Mouse (Mus musculus) cerebellum, adult 11 months (tissue): ENCODE measurements around the gene Gdpd1.
A peak's percentile ranks its signal among the peaks of the same experiment; 100 is the strongest.
"Not testable (repeated sequence)": the region's sequence is repeated elsewhere in the genome, so short reads cannot be mapped to it uniquely, and the experiment has no call there.

Experiments used
- DNase-seq: peaks from one replicate; pipeline ENCODE4 v3.0.0; 2022

Gene Gdpd1

DNA sequence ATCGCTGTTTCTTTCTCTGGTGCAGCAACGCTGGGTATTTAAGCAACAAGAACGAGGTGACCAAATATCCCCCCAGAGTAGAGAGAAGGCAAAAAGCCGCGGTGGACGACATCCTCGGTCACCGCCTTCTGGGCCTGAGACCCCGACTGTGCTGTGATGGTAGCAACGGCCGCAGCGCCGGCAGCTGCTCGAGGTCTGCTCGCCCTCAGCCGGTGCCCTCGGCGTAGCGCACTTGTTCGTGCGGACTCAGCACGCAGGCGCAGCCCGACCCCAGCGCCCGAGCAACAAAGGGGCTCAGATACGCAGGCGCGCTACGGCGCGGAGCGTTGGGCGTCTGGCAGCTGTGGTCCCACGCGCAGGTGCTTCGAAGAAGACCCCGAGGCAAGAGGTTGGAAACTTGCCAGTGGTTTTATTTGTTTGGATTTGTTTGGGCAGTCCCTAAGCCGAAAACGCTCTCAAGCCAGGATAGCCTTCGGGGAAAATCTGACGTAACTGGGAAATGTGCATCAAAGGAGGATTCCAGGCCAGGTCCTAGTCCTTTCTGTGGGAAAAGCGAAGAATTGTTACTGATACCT, at the start of gene Gdpd1:
Gene Gdpd1 (minus strand): TSS at position 197 of the 575 bp plus-strand sequence.
- peak; percentile 87 for DNase-seq

DNA sequence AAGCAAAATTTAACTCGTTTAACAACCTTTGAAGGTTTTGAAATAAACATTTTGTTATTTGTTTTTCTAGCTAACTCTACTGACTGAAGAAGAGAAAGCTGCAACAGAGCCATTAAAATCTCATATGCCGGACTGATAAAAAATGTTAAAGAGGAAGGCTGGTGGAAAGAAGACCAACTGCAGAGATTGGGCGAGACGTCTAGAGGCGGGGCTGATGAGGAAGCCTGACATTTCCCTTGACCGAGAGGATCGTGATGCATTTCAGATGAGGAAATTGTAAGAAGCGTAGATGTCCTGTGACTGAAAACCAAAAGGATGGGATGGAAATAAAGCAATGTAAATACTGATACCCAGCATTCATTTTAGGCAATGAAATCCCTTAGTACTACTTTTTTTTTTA, 48.0 kb upstream of the Gdpd1 start:
- DNase-seq = no peak

DNA sequence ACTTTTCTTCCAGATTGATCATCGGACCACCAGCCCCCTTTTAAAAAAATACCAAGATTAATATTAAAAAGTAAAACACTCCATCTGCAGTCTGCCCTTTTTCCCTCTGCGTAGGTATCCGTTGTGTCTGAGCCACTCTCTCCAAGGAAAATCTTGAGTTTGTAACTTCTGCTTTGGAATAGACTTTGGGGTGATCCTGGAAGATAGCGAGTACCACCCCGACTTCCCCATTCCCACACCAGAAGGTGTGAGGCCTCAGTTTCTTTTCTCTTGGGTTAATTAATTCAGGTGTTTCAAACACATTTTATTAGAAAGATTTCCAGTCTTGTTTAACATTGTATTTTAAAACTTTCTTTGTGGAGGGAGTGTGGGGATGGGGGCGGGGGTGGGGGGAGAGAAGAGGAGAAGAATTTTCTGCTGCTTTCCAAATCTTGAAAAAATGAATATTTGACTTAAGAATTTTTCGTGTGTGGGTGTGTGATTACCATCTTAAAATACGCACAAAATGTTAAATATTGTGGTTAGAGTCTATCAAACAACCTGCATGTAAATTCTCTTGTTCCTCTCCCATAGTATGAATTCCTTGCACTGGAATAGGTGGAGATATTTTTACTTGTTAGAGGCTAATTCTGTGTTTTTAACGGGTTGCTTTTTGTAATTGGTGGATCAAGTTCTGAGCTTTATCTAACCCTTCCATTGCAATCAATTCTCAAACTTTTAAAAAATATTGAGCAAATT, 36.5 kb upstream of the Gdpd1 start:
- DNase-seq = no peak

DNA sequence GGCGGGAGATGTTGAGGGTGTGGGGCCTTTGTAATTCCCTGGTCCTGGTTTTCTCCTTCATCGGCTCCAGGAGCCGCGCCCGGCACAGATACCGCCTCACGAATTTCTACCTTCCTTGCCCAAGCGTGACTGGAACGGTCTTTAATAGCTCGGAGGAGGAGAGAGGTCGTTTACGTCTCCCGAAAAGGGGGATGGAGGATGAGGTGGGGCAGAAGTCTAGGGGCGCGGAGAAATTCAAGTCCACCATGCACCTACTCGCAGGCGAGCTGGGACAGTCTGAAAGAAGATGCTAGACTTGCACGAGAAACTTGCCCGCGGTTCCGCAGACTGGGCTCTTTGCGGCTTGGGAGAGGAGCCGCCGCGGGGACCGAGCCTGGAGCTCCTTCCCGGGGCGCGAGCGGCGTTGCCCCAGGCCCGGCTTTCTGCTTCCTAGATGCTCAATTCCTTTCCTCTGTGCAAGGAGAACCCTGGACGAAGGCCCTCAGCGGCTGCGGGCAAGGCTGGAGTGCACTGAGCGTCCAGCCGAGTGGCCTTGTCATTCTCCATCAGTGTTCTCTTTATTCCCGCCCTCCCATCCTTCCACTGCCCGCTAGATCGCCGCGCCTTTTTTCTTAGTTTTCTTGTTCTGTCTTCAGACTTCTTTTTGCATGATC, 35.8 kb upstream of the Gdpd1 start:
- DNase-seq = peak; percentile 21

DNA sequence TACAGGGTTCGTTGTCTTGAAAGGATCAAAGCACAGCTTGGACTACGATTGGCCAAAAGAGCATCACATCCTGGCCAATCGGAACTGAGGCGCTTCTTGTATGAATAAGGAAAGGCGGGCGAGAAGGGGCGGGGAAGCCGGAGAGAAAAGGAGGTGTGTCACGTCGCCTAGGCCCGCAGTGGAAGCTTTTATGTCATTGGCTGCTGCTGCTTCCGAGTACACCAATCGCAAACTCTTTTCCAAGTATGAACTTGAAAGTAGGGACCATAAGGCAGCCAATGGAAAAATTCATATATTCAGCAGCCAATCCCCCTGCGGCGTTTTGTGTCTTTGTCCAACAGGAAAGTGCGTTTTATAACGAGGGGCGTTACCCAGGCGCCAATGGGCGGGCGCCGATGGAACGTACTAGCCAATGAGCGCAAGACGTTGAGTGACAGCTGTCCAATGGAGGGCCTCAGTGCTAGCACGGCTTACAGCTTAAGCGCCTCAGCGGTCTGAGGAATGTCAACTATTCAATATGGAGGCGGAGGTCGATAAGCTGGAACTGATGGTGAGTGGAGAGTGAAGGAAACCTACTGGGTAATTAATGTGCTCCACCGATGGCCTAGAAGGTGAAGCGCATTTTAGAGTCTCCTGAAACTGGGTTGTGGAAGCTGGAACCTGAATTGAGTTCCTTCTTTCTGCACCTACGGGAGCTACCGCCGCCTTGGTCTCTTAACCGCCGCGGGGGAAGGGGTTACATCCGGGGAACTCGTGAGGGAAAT, 35.1 kb upstream of the Gdpd1 start, which contains the start of gene Ska2:
Gene Ska2 (plus strand): TSS at position 480 of the 764 bp plus-strand sequence.
- peak; percentile 96 for DNase-seq

DNA sequence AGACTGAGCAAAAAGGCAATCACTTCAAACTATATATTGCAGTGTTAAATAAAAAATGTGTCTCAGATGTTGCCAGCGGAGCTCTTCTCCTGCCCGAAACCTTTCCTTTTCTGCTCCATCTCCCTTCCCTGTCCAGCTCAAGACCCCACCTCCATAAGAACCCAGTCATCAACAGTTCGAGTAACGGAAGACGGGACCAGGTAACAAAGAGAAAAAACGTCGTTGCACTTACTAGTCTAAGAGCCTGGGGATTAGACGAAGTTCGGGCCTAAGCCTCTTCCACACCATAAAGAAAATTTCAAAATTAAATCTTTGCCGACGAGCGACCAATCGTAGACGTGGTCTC, 34.5 kb upstream of the Gdpd1 start, which contains the start of gene Prr11:
Gene Prr11 (minus strand): TSS at position 300 of the 346 bp plus-strand sequence.
- DNase-seq = no peak

DNA sequence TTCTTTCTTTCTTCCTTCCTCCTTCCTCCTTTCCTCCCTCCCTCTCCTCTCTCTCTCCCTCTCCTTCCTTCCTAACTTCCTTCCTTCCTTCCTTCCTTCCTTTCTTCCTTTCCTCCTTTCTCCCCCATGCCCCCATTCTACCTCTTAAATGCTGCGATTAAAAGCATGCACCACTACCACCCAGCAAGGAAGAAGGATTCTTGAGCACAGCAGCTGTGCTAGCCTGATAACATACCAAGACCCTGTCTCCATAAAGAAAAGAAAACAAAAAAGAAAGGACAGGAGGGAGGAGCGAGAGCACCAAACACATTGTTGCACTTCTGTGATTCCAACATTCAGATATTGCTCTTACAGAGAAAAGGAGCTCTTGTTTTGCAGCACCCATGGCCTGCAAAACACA, 13.3 kb upstream of the Gdpd1 start:
- DNase-seq = no peak

DNA sequence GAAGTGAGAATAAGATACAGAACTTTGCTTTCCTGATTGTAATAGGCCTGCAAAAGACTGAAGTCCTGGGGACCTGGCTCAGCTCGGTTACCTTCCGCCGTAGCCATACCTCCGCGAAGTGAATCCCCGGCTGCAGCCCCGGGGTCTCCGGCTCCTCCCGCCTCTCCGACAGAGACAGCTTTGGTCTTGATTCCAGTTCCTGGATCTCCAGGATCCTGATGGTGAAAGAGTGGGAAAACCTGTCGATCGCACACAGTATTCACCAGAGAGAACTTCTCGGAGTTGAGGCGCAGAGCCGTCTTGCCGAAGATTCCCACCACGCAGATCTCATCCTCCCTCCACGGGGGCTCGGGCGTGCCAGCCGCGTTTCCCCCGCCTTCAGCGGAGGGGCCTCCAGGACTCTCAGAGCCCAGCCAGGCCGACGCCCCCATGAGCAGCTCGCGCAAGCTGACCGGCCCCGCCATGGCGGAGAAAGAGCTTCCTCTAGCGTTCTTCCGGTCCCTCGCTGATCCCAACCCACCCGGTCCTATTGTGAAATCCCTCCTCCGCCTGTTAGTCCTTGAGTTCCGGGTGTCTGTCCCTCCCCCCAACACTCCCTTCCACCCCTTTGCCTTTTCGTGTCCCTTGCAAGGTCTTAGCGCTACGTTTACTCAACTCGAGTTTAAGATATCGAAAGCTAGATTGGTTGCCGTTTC, 12.6 kb upstream of the Gdpd1 start, which contains the start of gene Smg8:
Gene Smg8 (minus strand): TSS at position 485 of the 695 bp plus-strand sequence.
- peak; percentile 75 for DNase-seq

DNA sequence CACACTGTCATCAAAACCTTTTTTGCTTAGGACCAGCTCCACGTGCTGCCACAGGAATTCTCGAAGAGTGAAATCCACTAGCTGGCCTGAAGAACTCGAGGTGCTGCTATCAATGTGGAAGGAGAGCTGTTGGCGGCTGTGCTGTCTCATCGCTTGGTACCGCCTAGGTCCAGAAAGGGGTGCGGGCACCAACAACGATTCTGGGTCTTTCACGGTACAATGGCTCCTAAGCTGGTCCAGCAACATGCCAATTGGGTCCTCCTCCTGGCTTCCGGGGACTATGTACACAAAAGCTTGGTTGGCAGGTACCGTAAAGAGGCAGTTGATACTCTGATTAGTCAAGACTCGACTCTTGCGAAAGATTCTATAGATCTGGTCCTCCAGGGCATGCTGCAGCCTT, 11.6 kb upstream of the Gdpd1 start:
- no peak for DNase-seq

DNA sequence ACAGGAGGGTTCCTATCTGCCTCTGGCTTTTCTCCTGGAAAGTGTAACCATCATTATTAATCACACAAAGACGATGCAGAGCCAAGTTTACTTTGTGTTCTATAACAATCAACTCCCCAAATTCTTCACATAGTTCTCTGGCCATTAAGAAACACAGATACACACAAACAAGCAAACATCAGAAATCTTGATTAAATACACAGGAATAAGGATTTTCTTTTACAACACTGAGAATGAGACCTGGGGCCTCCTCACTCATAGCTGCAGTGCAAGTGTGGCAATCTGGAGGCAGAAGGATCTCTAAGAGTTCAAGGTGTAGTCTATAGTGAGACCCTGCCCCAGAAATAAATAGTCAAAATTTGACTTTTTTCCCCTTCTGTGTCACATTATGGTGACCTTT, 9.8 kb upstream of the Gdpd1 start:
- no peak for DNase-seq

DNA sequence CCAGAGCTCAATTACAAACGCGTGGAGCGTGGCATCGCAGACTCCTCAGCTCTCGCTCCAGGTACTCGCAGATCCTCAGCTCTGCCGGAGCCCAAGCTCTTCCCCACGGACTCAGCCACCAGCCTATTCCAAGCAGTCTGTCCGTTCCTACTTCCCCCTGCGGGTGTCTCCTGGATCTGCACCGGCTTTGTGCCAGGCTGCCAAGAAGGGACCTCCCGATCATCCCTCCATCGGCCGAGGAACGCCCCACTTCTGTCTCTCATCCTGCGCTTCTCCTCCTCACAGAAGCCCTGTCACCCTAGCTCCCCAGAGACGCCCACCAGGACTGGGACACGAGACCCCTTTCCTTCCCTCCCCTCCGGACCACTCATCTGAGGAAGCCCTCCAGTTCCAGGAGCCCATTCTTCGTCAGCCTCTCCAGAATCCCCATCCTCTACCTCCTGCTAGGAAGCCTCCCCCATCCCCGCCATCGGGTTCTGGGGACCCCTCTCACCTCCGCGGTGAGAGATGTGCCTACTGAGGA, 458 bp downstream of the Gdpd1 start:
- DNase-seq = peak; percentile 72

DNA sequence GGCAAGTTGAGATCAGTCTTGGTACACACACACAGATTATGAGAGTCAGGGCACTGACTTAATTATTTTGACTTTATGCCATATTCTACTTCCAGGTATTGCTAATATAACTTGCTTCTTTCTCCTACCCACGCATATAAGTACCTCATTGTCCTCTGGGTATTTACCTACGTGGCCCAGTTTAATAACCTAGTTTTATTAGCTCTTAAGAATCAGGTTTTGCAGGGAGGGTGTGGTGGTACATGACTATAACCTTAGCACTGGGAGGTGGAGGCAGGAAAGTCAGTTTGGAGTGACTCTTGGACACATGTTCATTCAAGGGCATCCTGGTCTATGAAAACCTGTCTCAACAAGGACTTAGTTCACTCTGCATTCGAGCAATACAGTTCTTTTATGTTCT, 11.8 kb downstream of the Gdpd1 start:
- DNase-seq = no peak

DNA sequence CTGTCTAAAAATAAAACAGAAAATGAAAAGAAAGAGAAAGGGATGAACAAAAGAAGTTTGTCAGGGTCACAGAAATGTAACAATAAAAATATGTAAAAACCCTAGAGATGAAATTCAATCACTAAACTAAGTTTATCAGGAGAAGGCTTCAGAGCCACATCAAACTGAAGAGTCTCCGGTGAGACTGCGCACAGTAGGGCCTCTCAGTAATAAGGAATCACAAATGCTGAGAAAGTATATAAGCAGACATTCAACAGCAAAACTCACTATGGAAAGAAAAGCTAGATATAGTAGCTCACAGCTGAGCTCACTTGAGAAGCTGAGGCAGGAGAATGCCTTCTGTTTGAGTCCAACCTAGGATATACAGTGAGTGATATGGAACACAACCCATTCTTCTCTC, 13.5 kb downstream of the Gdpd1 start:
- DNase-seq = no peak

DNA sequence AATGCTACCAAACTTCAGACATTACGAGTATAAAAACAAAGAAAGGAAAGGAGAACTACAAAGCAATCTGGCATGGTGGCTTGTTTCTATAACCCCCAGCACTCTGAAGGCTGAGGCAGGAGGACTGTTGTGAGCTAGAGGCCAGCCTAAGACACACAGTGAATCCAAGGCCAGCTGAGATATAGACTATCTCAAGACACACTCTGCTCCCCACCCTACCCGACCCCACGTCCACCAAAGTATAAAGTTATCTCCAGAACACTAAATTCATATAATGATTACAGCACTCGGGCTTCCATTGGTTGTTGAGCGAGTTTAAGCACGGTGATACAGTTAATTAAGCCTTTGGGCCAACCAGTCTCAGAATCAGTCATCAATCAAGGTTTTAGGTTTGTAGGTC, 17.6 kb downstream of the Gdpd1 start:
- DNase-seq = no peak

DNA sequence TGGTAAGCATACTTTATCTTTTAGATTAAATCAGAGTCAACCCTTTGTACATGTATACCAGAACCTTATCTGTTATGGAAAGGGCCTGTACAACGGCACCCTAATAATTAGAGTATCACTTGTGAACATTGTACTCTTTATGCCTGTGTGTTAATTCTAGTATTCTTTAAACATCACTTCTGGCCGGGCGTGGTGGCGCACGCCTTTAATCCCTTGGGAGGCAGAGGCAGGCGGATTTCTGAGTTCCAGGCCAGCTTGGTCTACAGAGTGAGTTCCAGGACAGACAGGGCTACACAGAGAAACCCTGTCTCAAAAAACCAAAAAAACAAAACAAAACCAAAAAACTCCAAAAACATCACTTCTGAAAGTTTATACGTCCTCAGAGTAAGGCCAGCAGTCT, 25.0 kb downstream of the Gdpd1 start:
- DNase-seq = not testable (repeated sequence)

DNA sequence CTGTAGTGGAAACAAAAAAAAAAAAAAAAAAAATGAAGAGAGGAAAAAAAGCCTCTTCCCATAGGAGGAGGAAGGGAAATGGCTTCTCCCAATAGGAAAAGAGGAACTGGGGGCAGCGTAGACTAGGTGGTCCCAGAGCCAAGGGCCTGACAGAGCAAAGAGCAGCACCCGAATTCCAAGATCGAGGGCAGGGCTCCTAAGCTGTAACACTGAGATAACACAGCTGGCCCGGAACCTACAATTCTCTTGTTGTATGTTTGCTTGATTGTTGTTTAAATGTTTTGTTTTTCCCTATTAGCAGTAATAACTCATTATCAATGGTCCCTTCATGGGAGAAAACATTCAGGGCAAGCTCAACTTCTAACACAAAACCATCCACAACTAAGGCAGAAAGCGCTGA, 26.9 kb downstream of the Gdpd1 start:
- DNase-seq = no peak

DNA sequence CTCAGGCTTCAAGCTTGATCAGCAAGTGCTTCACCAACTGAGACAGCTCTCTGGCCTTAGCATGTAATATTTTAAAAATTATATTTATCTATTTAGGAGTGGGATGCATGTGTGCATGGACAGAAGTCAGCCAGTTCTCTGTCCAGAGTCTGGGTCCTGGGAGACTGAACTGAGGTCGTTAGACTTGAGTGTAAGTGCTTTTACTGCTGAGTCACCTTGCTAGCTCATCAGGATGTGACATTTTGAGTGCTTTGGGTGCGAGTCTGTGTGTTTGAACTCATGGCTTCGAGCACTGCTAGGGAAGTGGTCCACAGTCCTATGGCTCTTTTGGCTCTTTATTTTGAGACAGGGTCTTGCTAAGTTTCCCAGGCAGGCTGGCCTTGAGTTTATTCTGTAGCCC, 30.8 kb downstream of the Gdpd1 start:
- DNase-seq = no peak

DNA sequence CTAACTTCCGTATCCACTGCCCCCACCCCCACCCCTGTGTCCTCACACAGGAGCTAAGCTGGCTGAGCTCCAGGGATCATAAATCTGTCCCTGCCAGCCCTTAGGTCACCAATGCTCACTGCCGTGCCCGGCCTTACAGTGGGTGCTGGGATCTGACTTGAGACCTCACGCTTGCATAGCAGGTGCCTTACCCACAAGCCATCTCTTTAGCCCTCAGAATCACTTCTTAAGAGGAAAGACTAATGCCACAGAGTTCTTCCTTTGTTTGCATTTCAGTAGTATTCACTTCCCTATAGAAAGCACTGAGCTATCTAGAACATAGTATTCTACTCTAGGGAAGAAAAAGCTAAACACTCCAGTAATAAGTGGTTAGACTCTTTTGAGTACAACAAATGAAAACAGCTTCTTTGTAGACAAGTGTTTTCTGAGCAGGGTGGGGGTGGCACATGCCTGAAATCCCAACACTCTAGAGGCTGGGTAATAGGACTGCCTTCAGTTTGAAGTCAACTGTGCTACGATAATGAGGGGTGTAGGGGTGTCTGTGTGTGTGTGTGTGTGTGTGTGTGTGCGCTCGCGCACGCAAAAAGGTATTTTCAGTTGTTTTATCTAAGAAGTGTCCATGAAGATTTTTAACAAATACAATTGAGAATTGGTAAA, 34.4 kb downstream of the Gdpd1 start:
- no peak for DNase-seq

DNA sequence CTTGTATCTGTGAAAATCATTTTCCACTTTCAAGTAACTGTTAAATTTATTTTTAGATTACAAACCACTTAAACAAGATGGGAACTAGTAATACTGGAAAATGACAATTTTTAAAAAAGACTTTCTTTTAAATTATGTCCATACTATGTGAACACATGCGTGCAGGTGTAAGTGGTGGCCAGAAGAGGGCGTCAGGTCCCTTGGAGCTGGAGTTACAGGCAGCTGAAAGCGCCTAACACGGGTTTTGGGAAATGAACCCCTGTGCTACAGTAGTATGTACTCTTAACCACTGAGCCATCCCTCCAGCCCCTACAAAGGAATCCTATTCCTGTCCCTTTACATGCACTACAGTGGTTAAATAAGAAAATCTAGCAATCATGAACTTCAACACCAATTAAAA, 37.7 kb downstream of the Gdpd1 start:
- DNase-seq = no peak

DNA sequence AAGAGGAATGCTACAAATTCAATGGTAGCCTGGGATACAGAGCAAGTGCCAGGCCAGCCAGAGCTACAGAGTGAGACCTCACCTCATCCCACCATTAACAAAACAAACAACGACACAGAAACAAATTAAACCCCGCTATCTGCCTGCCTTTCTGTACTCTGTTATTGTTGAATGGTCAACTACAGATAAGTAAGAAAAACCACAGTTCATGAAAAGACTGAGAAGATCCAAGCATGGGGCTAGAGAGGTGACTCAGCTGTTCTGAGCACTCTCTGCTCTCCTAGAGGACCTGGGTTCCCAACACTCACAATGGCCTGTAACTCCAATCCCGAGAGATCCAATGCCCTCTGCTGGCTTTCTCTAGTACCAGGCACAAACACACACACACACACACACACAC, 45.6 kb downstream of the Gdpd1 start:
- DNase-seq = no peak

DNA sequence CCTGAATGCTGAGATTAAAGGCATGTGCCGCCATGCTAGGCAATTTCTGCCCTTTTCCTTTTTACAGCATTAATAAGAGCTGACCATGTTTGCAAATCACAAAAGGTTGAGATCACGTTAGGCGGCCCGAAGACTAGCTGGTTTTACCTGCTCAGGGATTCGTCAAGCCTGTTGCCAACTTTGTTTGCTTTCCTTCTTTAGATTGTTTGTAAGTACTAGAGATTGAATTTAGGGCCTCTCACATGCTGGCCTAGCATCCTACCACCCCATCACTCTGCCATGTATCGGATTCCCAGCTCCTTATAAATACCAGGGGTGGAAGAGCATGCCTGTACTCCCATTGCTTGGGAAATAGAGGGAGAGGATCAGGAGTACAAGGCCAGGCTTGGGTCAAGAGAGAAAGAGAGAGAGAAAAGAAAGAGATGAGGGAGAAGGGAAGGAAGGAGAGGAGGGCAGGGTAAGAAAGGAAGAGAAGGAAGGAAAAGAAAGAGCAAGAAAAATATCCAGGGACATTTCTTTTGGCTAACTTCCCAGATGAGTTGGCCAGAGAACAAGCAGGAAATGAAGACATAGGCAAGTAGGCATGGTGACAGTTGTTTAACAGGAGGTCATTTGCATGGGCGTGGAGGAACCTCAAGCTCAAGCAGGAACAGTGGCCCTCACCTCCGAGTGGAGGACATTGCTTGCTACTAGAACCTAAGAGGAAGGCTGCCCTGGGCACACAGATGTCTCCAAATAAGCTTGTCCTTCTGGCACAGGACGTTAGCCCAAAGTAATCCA, 47.6 kb downstream of the Gdpd1 start:
- no peak for DNase-seq
